Mouse (Mus musculus): ENCODE results near the gene Olfr1325.
A peak's percentile ranks its signal among the peaks of the same experiment; 100 is the strongest.
"Not testable (repeated sequence)": the region's sequence is repeated elsewhere in the genome, so short reads cannot be mapped to it uniquely, and the experiment has no call there.

Olfr1325 gene

DNA sequence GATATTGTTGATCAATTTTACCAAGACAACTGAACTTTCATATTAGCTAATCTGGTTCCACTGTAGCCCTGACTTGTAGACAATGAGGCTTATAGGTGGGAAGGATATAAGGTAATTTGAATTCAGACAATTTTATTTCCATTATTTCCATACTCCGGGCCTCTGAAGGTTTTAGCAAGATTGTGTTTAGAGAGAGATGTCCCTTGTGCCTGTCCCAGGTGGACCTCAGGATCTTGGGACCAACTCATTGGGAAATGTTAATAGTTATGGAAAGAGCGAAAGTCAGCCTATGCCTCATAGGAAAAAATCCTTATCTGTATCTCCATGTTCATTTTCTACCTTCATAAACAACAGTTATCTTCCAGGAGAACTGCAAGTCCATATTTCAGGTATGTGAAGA lies at the start of gene Olfr1325:
Olfr1325 (plus strand) TSS at position 301 of the 400 bp plus-strand sequence.
- no peak for DNase-seq

DNA sequence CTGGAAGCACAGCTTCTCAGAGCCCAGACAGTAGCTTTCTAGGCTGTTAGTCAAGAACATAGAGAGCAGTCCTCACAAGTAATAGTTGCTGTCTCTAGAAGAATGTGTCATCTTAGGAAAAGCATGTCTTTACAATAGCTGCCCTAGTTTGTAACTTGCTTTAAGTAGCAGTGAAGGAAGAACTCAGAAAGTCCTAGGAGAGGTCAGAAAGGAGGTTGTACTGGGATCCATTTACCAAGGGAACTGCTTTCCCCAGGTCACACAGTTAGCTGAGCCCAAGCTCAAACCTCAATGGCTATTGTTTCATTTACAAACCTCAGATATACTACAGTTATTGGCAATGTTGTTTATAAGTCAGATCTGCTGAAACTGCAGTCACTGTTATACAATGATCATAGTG lies 17.7 kb upstream of the Olfr1325 start, which contains the start of gene Olfr1326-ps1:
Olfr1326-ps1 (minus strand) TSS at position 101 of the 400 bp plus-strand sequence.
- DNase-seq: no peak

DNA sequence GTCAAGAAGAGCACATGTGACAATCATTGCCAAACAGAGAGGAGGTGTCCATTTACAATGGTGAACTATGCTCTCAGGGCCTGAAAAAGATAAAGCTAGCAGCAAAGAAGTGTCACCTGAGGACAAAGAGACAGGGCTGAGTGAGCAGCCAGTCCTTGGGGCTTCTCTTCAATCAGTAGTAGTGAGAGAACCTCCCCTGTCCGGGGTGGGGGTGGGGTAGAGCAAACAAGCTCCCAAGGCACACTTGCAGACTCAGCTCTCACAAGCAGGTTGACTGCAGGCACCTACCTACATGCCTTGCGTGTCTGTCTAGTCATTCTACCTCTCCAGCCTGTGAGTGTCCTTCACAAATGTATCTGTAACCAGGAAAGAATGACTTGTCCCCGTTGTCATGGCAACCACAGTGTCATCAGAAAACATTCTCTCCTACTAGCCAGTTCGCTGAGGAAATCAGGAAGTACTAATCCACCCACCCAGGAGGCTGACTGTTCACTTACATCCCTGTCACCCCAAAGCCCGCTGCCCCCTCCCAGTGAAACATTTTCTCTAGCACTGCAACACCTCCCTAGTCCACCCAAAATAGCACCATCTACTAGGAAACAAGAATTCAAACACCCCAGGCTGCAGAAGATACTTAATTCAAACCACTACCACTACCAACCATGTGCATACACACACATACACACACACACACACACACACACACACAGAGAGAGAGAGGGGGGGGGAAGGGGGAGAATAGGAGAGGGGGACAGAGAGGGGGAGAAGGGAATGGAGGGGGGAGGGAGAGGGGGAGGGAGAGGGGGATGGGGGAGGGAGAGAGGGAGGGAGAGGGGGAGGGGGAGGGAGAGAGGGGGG lies 53.2 kb downstream of the Olfr1325 start, which contains the start of gene Gm5640:
Gm5640 (minus strand) TSS at position 170 of the 858 bp plus-strand sequence.
- peak in 1 of 2 experiments; percentile 2 for DNase-seq

DNA sequence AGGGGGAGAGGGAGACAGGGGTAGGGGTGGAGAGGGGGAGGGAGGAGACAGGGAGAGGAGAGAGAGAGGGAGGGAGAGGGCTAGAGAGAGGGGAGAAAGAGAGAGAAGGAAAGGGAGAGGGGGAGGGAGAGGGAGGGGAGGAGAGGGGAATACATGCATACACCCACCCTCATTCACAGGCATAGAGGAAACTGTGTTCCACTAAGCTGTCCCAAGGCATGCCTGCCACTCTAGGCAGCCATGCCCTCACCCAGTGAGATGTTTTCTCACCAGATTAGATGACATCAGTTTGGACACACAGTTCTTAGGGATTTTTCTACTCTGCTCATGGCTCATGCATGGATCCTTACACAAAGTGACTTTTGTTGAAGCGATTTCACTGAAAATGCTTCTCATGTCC lies 53.9 kb downstream of the Olfr1325 start:
- DNase-seq: not testable (repeated sequence)

All from kidney, postnatal 36 days (tissue).